Mouse (Mus musculus) midbrain, embryonic 16.5 days (tissue): ENCODE measurements around the gene Fmo5. TPM values are rescaled to one million over a fixed set of nuclear protein-coding genes. Genes with fewer than 3 reads are reported as not detected.

Source experiments
- ATAC-seq: fragments of 200-750 bp; cut with Nextera tagmentation; 2 replicates; pipeline ENCODE4 v1.8.0; 2017; ENCODE audit warnings: moderate TSS enrichment
- H3K27ac ChIP-seq: fragments of 300-500 bp; sonication (generic); 2 replicates; pipeline ENCODE4 v1.5.1; 2014; ENCODE audit warnings: mild to moderate bottlenecking, low read length, mixed read lengths
- H3K27me3 ChIP-seq: fragments of 300-500 bp; sonication (generic); 2 replicates; pipeline ENCODE4 v1.6.1; 2014; ENCODE audit warnings: low read depth, low read length, mixed read lengths; ENCODE audit not compliant: control insufficient read depth, insufficient read depth
- H3K36me3 ChIP-seq: fragments of 300-500 bp; sonication (generic); 2 replicates; pipeline ENCODE4 v1.6.1; 2014; ENCODE audit warnings: mild to moderate bottlenecking, low read length, moderate library complexity, mixed read lengths; ENCODE audit not compliant: control insufficient read depth, insufficient read depth
- H3K4me1 ChIP-seq: fragments of 300-500 bp; sonication (generic); 2 replicates; pipeline ENCODE4 v1.6.1; 2014; ENCODE audit warnings: mild to moderate bottlenecking, low read length, mixed read lengths; ENCODE audit not compliant: control insufficient read depth, insufficient read depth
- H3K4me2 ChIP-seq: fragments of 300-500 bp; sonication (generic); 2 replicates; pipeline ENCODE4 v1.6.1; 2014; ENCODE audit warnings: mild to moderate bottlenecking, low read length, mixed read lengths
- H3K4me3 ChIP-seq: fragments of 300-500 bp; sonication (generic); 2 replicates; pipeline ENCODE4 v1.5.1; 2014; ENCODE audit warnings: low read depth, mild to moderate bottlenecking, low read length, moderate library complexity, mixed read lengths
- H3K9ac ChIP-seq: fragments of 300-500 bp; sonication (generic); 2 replicates; pipeline ENCODE4 v1.6.1; 2014; ENCODE audit warnings: low read depth, low read length, mixed read lengths
- H3K9me3 ChIP-seq: fragments of 300-500 bp; sonication (generic); replicated peaks from 2 replicates; pipeline ENCODE4 v1.6.1; 2014; ENCODE audit warnings: mild to moderate bottlenecking, low read length, mixed read lengths; ENCODE audit not compliant: control insufficient read depth, poor library complexity, severe bottlenecking
- WGBS: fragments of 180-500 bp; shearing (Covaris S2); extraction: QIAGEN DNeasy Blood & Tissue Kit; methylation state at CpG from one replicate; pipeline ENCODE4 v1.1.7; 2014; 5-methylcytosine and 5-hydroxymethylcytosine counted together
- polyA plus RNA-seq: library from polyadenylated mRNA; unstranded; fragments of >200 nt; fragmentation: Nextera tagmentation; extraction: Ambion mirVana; gene quantifications from 2 replicates; pipeline ENCODE4 v1.2.1, GENCODE M21; 2015

The Fmo5 gene
- polyA plus RNA-seq: 0.46 and 0.70 TPM in 2 replicates

DNA sequence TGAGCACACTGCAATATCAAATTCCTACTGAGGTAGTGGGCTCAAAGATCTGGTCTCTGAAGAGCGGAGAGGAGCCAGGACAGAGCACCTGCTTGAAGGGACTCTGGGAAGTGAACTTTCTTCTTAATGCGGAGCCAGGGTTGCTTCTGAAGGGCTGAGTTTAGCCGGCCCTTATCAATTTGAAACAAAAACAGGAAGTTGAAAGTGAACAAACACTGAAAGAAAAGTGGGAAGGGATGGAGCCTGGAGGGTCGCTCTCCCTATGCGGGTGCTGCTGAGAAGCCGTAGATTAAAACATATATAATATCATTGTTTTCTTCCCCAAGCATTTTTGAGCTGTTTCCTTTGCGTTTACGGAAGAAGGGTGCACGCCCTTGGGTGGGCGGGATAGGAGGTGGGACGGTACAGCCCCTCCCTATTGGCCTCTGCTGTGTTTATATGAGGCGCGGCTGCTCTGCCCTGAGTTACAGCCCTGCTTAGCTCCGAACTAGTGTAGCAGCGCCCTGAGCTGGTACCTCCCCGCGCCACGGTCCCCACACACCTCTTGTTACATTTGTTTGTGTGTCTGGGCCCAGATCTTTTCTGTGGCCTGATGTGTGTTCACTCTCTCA, at the start of gene Fmo5:
Gene Fmo5 (plus strand): TSS at position 414 of the 611 bp plus-strand sequence.
- WGBS: 5% methylated on average over 18 of the region's 18 CpGs
- Histone ChIP-seq H3K4me2 (peak within 1 kb of the TSS; percentile 39), H3K4me1 (no peaks in the 10 kb centered on the region), H3K36me3 (no peaks in the 10 kb centered on the region), H3K27ac (no peak within 1 kb of the TSS), H3K27me3 (no peaks in the 10 kb centered on the region), H3K4me3 (peak within 1 kb of the TSS; percentile 4; the same call in 1 of the 2 replicates), H3K9me3 (no peaks in the 10 kb centered on the region), H3K9ac (no peak within 1 kb of the TSS)
- no peak for ATAC-seq

DNA sequence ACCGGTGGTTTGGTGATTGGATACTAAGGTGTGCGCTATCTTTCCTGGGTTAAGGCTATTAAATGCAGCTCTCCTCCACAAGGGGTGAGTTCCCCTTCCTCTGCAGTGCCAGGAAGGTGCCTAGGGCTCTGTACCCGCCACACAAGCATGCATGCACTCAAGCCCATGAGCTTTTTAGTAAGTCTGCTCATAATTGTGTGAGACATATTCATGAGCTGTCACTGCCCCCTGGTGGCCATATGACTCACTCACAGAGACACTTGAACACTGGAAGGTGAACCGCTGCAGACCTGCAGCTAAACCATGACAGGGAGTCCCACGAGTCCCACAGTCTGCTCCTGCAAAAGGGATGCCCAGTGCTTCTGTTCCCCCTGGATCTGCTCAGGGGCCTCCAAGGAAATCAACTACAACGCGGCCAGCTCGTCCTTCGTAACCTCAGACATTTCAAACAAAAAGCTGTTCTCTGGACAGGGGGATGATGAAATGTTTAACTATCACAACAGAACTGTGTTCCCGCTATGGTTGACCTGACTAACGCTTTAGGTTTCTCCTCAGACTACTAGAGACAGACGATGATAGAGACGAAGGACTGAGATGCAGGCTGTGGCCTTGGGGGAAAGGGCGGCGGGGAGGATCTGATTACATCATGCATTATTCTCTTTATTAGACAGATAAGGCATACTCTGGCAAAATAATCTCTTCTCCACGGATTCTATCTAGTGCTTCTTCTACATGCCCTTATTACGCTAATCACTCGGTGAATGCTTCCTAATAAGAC, 43.0 kb upstream of the Fmo5 start:
- H3K27ac ChIP-seq: no peak overlapping the region
- H3K4me1 ChIP-seq: no peaks in the 10 kb centered on the region
- 54% methylated on average over 18 of the region's 18 CpGs for WGBS
- peak; percentile 95 for ATAC-seq
- peak overlapping the region; percentile 42; the same call in 1 of the 2 replicates for H3K4me2 ChIP-seq
- no peaks in the 10 kb centered on the region for H3K9me3 ChIP-seq
- no peaks in the 10 kb centered on the region for H3K27me3 ChIP-seq
- H3K4me3 ChIP-seq: no peak overlapping the region
- H3K9ac ChIP-seq: no peak overlapping the region; the same call in 1 of the 2 replicates
- no peaks in the 10 kb centered on the region for H3K36me3 ChIP-seq

DNA sequence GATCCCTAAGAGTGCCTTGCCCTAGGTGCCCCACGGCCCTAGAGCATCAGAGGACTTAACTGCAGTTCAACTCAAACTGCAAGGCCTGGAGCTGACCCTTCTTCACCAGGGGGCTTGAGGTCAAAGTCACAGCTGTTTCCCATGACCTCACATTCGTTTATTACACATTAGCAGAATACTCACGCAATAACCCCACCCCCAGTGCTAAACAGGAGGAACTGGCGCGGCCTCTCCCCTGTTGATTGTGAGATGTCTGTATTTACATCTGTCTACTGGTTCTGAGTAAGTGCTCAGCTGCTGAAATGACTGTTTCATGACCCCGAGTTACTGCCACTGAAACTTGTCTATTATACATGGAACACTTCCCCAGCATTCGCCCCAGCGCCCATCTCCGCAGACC, 40.9 kb upstream of the Fmo5 start:
- no peaks in the 10 kb centered on the region for H3K27me3 ChIP-seq
- no peak overlapping the region for H3K4me3 ChIP-seq
- no peak overlapping the region for H3K4me2 ChIP-seq
- no peak overlapping the region for H3K27ac ChIP-seq
- no peaks in the 10 kb centered on the region for H3K36me3 ChIP-seq
- ATAC-seq: no peak
- no peaks in the 10 kb centered on the region for H3K4me1 ChIP-seq
- H3K9ac ChIP-seq: no peak overlapping the region
- H3K9me3 ChIP-seq: no peaks in the 10 kb centered on the region
- 86% methylated on average over 9 of the region's 9 CpGs for WGBS

DNA sequence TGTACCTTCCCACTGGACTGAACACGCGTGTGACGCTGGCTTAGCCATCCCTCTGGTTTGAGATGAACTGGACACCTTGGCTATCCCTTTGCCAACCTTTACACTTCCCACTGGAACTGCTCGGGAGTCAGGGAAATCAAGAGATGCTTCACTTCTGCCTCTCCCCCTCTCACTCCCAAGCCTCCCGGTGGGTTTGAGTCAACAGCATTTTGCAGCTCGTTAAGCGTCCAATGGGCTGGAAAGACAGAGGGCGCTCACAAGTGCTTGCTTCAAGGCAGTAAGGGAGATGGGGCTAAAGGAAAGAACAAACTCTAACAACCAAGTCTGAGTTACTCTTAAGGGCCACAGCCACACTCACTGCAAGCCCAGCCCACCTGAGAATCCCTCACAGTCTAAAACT, 37.9 kb upstream of the Fmo5 start:
- H3K4me1 ChIP-seq: no peaks in the 10 kb centered on the region

DNA sequence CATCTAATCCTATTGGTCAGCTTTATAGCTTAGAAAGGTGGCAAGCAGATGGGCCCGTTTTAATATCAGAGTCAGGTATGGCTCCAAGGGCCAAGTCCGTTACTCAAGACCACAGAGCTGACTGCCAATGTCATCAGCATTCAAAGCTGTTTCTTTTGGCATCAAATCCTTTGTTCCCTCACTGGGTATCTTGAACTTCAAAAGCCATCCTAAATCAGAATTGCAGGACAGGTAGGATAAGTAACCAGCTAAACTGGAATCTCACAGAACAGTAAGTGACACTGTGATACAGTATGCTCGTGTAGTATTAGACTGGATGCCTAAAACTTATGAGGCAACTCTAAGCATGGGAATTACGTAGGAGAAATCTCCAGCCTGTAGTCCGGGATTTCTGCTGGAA, 35.5 kb upstream of the Fmo5 start:
- ATAC-seq: no peak
- 96% methylated on average over 5 of the region's 5 CpGs for WGBS

More for the DNA sequence above, 37.9 kb upstream of the Fmo5 start:
- no peak overlapping the region for H3K4me3 ChIP-seq
- no peak overlapping the region for H3K4me2 ChIP-seq
- ATAC-seq: no peak
- no peak overlapping the region for H3K27ac ChIP-seq
- no peaks in the 10 kb centered on the region for H3K36me3 ChIP-seq
- H3K27me3 ChIP-seq: no peaks in the 10 kb centered on the region
- no peaks in the 10 kb centered on the region for H3K9me3 ChIP-seq
- WGBS: 53% methylated on average over 8 of the region's 8 CpGs
- H3K9ac ChIP-seq: no peak overlapping the region

DNA sequence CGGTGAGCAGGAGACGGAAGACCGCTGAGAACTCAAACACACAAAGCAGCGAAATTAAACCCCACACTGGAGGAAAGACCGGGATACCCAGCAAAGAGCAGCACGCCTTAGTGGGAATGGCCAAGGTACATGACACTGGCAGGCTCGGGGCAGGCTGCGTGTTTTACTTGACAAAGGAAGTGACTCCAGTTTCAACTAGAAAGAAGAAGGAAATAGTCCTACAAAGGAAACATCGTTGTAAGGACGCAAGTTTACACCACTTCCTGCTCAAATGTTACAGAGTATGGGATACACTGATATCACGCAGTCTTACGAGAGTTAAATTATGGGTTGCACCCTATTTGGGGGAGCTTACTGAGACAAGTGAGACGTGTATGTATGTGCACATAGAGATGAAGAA, 34.5 kb upstream of the Fmo5 start:
- no peak for ATAC-seq
- 92% methylated on average over 13 of the region's 13 CpGs for WGBS
- no peak overlapping the region for H3K4me2 ChIP-seq
- H3K9me3 ChIP-seq: no peaks in the 10 kb centered on the region
- H3K36me3 ChIP-seq: no peaks in the 10 kb centered on the region
- no peak overlapping the region for H3K4me3 ChIP-seq
- H3K4me1 ChIP-seq: no peaks in the 10 kb centered on the region
- H3K27ac ChIP-seq: no peak overlapping the region
- H3K27me3 ChIP-seq: no peaks in the 10 kb centered on the region
- H3K9ac ChIP-seq: no peak overlapping the region

More for the DNA sequence above, 35.5 kb upstream of the Fmo5 start:
- Histone ChIP-seq H3K4me3 (no peak overlapping the region), H3K4me2 (no peak overlapping the region), H3K9ac (no peak overlapping the region), H3K27me3 (no peaks in the 10 kb centered on the region), H3K9me3 (no peaks in the 10 kb centered on the region), H3K4me1 (no peaks in the 10 kb centered on the region), H3K27ac (no peak overlapping the region), H3K36me3 (no peaks in the 10 kb centered on the region)

DNA sequence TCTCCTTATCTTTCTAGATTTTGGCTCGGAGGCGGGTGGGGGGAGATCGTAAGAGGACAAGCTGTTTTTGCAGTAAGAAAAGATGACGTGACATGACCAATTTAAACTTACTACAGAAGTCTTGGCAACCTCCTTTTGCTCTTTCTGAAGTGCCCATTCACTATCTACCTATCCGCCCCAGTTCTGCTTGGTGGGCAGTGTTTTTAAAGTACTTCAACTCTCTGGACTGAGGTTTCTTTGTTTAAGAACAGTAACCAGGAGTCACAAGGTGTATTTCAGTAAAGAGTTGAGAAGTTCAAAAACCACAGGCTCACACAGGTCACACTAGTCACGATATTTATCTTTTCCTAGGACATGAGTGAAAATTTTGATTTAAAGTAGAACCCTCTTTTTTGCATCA, 33.5 kb upstream of the Fmo5 start:
- H3K4me3 ChIP-seq: no peak overlapping the region
- no peak overlapping the region for H3K27ac ChIP-seq
- ATAC-seq: no peak
- no peaks in the 10 kb centered on the region for H3K36me3 ChIP-seq
- H3K9me3 ChIP-seq: no peaks in the 10 kb centered on the region
- no peaks in the 10 kb centered on the region for H3K4me1 ChIP-seq
- 92% methylated on average over 6 of the region's 6 CpGs for WGBS
- no peak overlapping the region for H3K9ac ChIP-seq
- no peak overlapping the region for H3K4me2 ChIP-seq
- H3K27me3 ChIP-seq: no peaks in the 10 kb centered on the region

DNA sequence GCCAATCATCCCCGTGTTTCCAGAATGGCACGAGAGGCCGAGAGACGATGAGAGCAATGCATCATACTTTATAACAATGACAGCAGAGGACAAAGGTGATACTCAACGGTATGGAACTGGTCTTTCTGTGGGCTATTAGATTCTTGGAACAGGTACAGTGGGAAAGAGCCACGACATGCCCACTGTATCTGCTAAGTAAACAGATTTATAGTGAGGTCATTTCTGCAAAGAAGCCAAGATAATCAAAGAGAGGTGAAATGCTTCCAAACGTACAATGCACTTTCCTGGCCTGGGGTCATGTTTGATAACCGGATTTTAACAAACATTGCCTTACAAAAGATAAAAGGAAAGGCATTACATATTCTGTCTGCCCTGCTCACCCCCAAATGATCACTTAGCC, 31.8 kb upstream of the Fmo5 start:
- Histone ChIP-seq H3K4me2 (no peak overlapping the region), H3K27ac (no peak overlapping the region), H3K36me3 (no peaks in the 10 kb centered on the region), H3K27me3 (no peaks in the 10 kb centered on the region), H3K4me1 (no peaks in the 10 kb centered on the region), H3K4me3 (no peak overlapping the region), H3K9ac (no peak overlapping the region), H3K9me3 (no peaks in the 10 kb centered on the region)
- WGBS: 87% methylated on average over 8 of the region's 8 CpGs
- ATAC-seq: no peak

DNA sequence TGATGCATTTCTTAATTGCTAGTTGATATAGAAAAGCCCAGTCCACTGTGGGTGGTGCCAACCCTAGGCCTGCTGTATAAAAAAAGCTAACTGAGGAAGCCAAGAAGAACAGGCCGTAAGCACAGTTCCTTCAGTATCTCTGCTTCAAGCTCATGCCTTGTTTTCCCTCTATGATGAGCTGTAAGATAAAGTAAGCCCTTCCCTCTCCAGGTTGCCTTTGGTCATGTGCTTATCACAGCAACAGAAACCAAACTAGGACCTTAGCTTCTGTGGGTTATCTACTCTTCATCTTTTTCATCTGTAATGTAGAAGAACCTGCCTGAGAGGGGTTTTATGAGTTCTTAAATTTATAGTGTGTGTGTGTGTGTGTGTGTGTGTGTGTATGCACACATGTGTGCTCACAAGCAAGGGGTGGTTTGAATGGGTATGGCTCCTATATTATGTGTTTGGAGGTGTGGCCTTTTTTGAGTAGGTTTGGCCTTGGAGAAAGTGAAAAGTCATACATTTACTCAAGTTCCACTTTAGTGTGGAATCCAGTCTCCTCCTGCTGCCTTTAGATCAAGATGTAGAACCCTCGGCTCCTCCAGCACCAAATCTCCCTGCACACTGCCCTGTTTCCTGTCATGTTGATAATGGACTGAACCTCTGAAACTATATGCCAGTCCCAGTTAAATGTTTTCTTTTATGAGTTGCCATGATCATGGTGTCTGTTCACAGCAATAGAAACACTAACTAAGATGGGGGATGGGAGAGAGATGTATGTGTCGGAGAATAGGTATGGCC, 28.4 kb upstream of the Fmo5 start:
- H3K36me3 ChIP-seq: no peaks in the 10 kb centered on the region
- no peak for ATAC-seq
- no peak overlapping the region for H3K4me3 ChIP-seq
- H3K4me1 ChIP-seq: no peaks in the 10 kb centered on the region
- H3K9me3 ChIP-seq: no peaks in the 10 kb centered on the region
- WGBS: 93% methylated on average over 3 of the region's 3 CpGs
- no peak overlapping the region for H3K27ac ChIP-seq
- no peak overlapping the region for H3K9ac ChIP-seq
- H3K4me2 ChIP-seq: no peak overlapping the region
- H3K27me3 ChIP-seq: no peaks in the 10 kb centered on the region
